Mouse (Mus musculus): ENCODE measurements around the gene Tmprss11d. TPM values are rescaled to one million over a fixed set of nuclear protein-coding genes. Genes with fewer than 3 reads are reported as not detected.
"Not testable (repeated sequence)": the region's sequence is repeated elsewhere in the genome, so short reads cannot be mapped to it uniquely, and the experiment has no call there.

Tmprss11d gene
- total RNA-seq (2021) = not detected
- long read RNA-seq, experiment 1 = 0 reads
- long read RNA-seq, experiment 2 = 0 reads

GRCm38 (mm10) chr5:86373320-86373719 lies at the start of gene Tmprss11d:
Tmprss11d (minus strand) TSS chr5:86373420.
- no peak for DNase-seq

GRCm38 (mm10) chr5:86421323-86422028 lies 48.3 kb upstream of the Tmprss11d start:
- no peak for DNase-seq

- no peak for DNase-seq
These were observed 46.3 kb upstream of the Tmprss11d start for GRCm38 (mm10) chr5:86419494-86419893.

DNA sequence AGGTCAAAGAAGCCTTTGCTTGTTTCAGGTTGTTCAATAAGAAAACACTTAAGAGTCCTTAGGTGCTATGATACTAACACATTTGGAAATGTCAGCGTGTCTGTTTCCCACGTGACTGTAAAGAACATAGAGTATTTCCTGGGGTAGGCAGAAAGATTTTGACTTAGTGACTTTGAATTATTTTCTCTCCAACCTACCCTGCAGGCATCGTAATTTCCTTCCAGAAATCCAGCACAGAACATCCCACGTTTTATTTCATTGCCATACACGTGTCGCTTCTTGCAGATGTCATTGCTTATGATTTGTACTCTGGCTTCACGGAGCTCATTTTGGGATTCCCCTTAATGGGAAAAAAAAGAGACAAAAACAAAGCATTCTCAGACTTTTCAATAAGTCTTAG lies 41.1 kb upstream of the Tmprss11d start:
- DNase-seq = no peak

DNA sequence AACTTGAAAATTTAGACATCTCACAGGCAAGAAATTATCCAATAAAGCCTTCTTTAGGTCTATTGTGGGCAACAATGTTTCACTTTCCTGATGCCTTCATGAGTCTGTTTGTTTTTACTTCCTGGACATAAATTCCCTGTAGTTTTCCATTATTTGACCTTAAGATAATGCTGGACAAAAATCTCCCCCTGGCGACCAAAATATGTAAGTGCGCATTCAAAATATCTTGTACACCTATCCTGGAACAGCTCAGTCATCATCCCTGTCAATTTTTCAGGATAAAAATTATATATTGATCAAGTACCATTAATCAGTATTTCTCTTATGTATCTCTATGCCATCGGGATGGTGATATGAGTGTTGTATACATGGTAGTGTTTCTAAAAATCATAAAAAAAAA lies 37.6 kb upstream of the Tmprss11d start:
- peak; percentile 4 to 36 for DNase-seq

GRCm38 (mm10) chr5:86407941-86408340 lies 34.7 kb upstream of the Tmprss11d start:
- no peak for DNase-seq

DNA sequence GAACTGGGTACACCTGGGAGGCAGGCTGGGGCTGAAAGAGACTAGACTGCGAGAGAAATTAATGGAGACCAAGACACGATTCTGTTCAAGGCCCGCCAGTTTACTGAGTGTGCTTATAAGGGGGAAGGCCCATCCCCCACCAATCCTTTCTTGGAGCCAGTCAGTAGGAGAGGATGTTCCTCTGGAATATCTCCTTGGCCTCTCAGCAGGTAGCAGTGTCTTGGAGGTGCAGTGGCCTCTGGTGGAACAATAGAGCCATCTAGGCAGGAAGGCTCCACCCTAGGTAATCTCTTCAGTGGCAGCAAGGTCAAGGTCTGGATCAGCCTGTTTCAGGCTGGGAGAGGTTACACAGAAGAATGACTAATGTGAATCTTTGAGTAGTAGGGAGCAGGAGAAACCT lies 34.0 kb upstream of the Tmprss11d start:
- DNase-seq = no peak

- DNase-seq = no peak
These were observed 13.7 kb downstream of the Tmprss11d start for GRCm38 (mm10) chr5:86359412-86359985.

DNA sequence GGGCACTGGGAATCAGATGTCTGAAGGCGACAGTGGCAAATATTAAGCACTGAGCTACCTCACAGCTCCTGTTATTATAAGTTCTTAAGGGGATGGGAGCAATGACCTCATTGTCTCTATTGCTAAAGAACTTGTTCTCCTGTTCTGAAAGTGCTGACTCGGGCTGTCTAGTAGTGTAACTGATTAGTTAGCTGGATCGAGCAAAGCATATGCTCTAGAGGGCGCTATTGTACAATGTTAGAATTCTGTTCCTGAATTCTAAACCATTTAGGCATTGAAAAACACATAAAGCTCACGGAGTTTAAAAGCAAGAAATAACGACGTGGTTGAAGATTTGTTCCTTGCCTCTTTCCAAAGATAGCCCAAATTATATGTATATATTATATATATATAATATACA lies 20.3 kb downstream of the Tmprss11d start:
- DNase-seq = peak; percentile 27 to 53

DNA sequence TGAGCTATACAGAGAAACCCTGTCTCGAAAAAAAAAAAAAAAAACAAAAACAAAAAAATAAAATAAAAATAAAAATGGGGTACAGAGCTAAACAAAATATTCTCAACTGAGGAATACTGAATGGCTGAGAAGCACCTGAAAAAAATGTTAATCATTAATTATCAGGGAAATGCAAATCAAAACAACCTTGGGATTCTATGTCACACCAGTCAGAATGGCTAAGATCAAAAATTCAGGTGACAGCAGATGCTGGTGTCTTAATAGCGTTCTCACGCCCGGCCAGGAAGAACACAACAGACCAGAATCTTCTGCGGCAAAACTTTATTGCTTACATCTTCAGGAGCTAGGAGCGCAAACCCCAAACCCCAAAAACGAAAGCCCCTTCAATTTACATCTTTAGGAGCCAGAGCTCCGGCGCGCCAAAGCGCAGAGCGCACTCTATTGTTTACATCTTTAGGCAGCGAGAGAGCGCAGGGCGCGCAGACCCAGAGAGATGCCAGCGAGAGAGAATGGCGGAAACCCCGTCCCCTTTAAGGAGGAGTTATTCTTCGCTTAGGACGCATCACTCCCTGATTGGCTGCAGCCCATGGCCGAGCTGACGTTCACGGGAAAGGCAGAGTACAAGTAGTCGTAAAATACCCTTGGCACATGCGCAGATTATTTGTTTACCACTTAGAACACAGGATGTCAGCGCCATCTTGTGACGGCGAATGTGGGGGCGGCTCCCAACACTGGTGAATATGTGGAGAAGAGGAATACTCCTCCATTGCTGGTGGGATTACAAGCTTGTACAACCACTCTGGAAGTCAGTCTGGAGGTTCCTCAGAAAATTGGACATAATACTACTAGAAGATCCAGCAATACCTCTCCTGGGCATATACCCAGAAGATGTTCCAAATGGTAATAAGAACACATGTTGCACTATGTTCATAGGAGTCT lies 54.9 kb downstream of the Tmprss11d start:
- DNase-seq = not testable (repeated sequence)

- peak; percentile 16 to 23 for DNase-seq
These were observed 67.1 kb downstream of the Tmprss11d start for GRCm38 (mm10) chr5:86306116-86306515.

DNA sequence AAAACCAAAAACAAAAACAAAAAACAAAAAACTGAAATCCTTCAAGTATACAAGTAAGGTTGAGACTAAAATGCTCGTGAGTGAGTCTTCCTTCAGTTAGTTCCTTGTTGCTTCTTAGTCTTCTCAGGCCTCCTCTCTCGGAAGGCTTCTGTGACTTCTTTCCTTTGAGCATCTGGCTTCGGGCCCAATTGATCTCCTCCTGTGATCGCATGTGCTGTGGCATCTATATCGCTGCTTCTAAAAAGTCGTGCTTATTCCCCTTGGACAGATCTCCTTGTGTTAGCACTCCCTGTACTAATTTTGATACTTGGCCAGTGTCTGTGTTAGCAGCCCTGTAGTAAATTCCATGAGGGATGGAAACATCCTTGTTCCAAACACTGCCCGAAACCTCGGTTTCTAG lies 69.3 kb downstream of the Tmprss11d start:
- no peak for DNase-seq

GRCm38 (mm10) chr5:86289208-86289607 lies 84.0 kb downstream of the Tmprss11d start, which contains the start of gene Tmprss11c:
Tmprss11c (minus strand) TSS chr5:86289308.
- no peak for DNase-seq

Other genes with a start within 250 kb of the Tmprss11d start
- 1 to 10 TPM; 8.5 to 9.3 TPM for gene Uba6, start 200.6 kb downstream of the Tmprss11d start, total RNA-seq (2021)
- under 1 TPM; 0.45 to 0.51 TPM for gene Gnrhr, start 175.5 kb downstream of the Tmprss11d start, total RNA-seq (2021)
- gene Tmprss11c, start 84.1 kb downstream of the Tmprss11d start, total RNA-seq (2021) = not detected
- gene Tmprss11a, start 95.6 kb upstream of the Tmprss11d start, total RNA-seq (2021) = not detected
- not detected for gene Tmprss11g, start 145.2 kb upstream of the Tmprss11d start, total RNA-seq (2021)